Mouse (Mus musculus) forebrain, embryonic 14.5 days (tissue): Measurements from ENCODE around the gene Vnn3. TPM values are rescaled to one million over a fixed set of nuclear protein-coding genes. Genes with fewer than 3 reads are reported as not detected.
A peak's percentile ranks its signal among the peaks of the same experiment; 100 is the strongest.

Experiments used
- ATAC-seq: fragments of 200-750 bp; cut with Nextera tagmentation; 2 replicates; pipeline ENCODE4 v1.8.0; 2017; ENCODE audit warnings: mild to moderate bottlenecking, moderate library complexity
- DNase-seq: peaks from one replicate; pipeline ENCODE4 v3.0.0-alpha.2; 2015; ENCODE audit warnings: low spot score
- H3K27ac ChIP-seq: fragments of 300-500 bp; sonication (generic); 2 replicates; pipeline ENCODE4 v1.5.1; 2014; ENCODE audit warnings: low read depth, mild to moderate bottlenecking, control low read depth, low read length, moderate library complexity
- H3K27me3 ChIP-seq: fragments of 300-500 bp; sonication (generic); replicated peaks from 2 replicates; pipeline ENCODE4 v1.6.1; 2014; ENCODE audit warnings: low read length, control low read depth, mixed read lengths; ENCODE audit not compliant: control insufficient read depth, insufficient read depth
- H3K36me3 ChIP-seq: fragments of 300-500 bp; sonication (generic); 2 replicates; pipeline ENCODE4 v1.6.1; 2014; ENCODE audit warnings: low read length, control low read depth; ENCODE audit not compliant: control insufficient read depth, insufficient read depth
- H3K4me1 ChIP-seq: fragments of 300-500 bp; sonication (generic); 2 replicates; pipeline ENCODE4 v1.6.1; 2014; ENCODE audit warnings: antibody characterized with exemption, low read length, control low read depth; ENCODE audit not compliant: control insufficient read depth, insufficient read depth
- H3K4me2 ChIP-seq: fragments of 300-500 bp; sonication (generic); 2 replicates; pipeline ENCODE4 v1.6.1; 2014; ENCODE audit warnings: mild to moderate bottlenecking, control low read depth, low read length
- H3K4me3 ChIP-seq: fragments of 300-500 bp; sonication (generic); 2 replicates; pipeline ENCODE4 v1.5.1; 2014; ENCODE audit warnings: low read depth, low read length, control low read depth
- H3K9ac ChIP-seq: fragments of 300-500 bp; sonication (generic); 2 replicates; pipeline ENCODE4 v1.6.1; 2014; ENCODE audit warnings: mild to moderate bottlenecking, low read length, control low read depth, moderate library complexity
- H3K9me3 ChIP-seq: fragments of 300-500 bp; sonication (generic); replicated peaks from 2 replicates; pipeline ENCODE4 v1.6.1; 2016; ENCODE audit warnings: low read length, control low read depth, mixed read lengths; ENCODE audit not compliant: control insufficient read depth
- WGBS: fragments of 180-500 bp; shearing (Covaris S2); extraction: QIAGEN DNeasy Blood & Tissue Kit; methylation state at CpG from one replicate; pipeline ENCODE4 v1.1.7; 2014; 5-methylcytosine and 5-hydroxymethylcytosine counted together
- polyA plus RNA-seq: library from polyadenylated mRNA; unstranded; fragments of >200 nt; fragmentation: Nextera tagmentation; extraction: Ambion mirVana; gene quantifications from 2 replicates; pipeline ENCODE4 v1.2.1, GENCODE M21; 2014

Vnn3 gene
- polyA plus RNA-seq, 1 experiment from 2014 or later, result not detected

DNA sequence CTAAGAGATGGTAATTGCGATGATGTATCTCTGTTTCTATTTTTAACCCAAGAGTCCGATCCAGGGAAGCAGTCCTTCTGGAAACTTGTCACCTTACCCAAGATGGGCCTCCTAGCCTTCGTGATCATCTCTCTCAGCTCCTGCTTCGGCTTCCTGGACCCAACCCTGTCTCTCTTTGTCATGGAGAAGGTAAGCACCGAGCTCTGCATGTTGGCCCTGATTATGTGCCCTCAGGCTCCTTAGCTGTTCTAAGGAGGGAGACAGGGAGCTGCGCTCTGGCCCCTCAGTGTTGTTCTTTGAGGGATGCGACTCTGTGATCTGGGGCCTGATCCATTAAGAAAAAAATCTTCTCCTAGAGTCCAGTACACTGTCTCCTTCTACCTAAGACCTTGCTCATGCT lies 35.0 kb upstream of the Vnn3 start:
- no peak for ATAC-seq
- H3K36me3 ChIP-seq, result peaks cover 39% of the 10 kb centered on the region
- H3K4me1 ChIP-seq, result no peaks in the 10 kb centered on the region
- H3K9me3 ChIP-seq, result no peaks in the 10 kb centered on the region
- H3K4me2 ChIP-seq, result no peak overlapping the region
- no peak overlapping the region for H3K27ac ChIP-seq
- 90% methylated on average over 7 of the region's 7 CpGs for WGBS
- no peaks in the 10 kb centered on the region for H3K27me3 ChIP-seq
- H3K4me3 ChIP-seq, result no peak overlapping the region
- DNase-seq, result no peak
- H3K9ac ChIP-seq, result no peak overlapping the region

- Histone ChIP-seq H3K36me3 (peaks cover 49% of the 10 kb centered on the region), H3K27me3 (no peaks in the 10 kb centered on the region), H3K9ac (no peak overlapping the region), H3K4me3 (no peak overlapping the region), H3K4me2 (no peak overlapping the region), H3K4me1 (no peaks in the 10 kb centered on the region), H3K27ac (no peak overlapping the region), H3K9me3 (no peaks in the 10 kb centered on the region)
- DNase-seq (no peak), ATAC-seq (no peak)
- WGBS, result 93% methylated on average over 7 of the region's 7 CpGs
Measured at GRCm38 (mm10) chr10:23826516-23826915, 24.7 kb upstream of the Vnn3 start.

DNA sequence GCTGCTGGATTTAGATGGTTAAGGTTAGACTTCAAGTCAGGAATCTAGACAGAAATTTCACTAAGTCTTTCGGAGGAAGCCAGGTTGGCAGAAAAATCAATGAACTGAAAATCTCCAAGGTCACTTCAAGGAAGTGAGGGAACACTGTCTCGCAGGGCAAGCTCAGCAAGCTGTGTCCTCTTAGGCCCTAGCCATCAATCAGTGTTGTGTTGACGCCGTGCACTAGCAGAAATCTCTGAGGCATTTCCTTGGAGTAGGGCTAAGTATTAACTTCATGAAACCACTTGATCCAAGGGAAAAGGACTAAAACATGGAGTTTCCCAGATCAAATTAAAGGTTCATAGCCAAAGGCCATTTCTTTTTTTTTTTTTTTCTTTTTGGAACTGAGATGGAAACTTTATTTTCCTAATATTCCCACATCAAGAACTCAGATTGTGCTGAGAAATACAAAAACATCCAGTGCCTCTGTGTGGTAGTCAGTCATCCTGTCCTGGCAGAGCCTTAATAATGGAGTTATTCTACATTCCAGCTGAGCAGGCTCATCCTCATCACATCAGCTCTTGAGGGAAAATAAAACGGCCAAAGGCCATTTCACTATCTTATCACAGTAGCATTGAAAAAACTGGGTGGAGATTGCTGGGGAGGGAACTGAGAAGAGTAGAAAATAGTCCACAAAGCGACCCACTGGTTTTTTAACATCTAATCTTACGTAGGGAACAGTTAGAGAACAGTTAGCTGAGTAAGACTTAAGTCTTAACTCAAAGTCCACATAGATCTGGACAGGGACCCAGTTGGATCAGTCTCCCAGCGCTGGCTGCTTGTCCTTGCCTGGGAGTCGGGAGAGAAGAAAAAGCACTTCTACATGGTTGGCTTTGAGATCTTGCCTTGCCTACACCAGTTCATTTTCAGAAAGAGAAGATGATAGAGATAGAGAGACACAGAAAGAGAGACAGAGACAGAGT lies 15.0 kb upstream of the Vnn3 start:
- Histone ChIP-seq H3K4me1 (no peaks in the 10 kb centered on the region), H3K27ac (no peak overlapping the region), H3K4me3 (no peak overlapping the region), H3K9ac (no peak overlapping the region), H3K27me3 (no peaks in the 10 kb centered on the region), H3K4me2 (no peak overlapping the region), H3K36me3 (no peaks in the 10 kb centered on the region), H3K9me3 (no peaks in the 10 kb centered on the region)
- DNase-seq (no peak), ATAC-seq (no peak)
- WGBS, result 89% methylated on average over 9 of the region's 9 CpGs

DNA sequence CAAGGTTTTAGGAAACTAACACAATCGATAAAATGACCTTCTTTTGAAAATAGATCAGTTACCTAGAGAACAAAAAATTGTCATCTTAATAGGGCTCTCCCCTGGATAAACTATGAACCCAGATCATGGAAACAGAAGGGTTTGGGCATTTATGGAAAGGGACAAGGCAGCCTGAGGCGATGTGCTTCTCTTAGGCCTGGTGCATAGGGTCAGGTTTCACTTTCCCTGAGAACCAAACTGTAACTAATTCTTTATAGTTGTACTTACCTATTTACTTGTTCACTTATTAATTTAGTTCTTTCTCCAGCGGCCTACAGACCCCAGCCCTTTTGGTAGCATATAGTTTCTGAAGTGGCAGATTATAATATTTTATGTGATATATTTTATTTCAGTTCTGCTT lies 14.1 kb upstream of the Vnn3 start:
- ATAC-seq, result no peak
- DNase-seq, result no peak

DNA sequence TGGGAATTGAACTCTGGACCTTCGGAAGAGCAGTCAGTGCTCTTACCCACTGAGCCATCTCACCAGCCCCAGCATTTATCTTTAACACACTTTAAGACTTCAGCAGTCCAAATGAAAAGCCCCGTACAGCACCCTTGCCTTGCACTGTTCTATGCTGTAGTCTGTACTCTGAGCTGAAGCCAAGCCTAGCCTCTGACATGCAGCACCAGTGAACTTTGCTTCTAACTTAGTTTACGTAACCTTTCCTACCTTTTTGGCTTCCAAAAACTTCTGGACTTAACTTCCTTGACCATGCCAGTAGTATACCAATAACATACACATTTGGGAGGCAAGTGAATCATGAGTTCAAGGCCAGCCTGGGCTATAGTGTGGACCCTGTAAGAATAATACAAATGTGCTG lies 12.4 kb upstream of the Vnn3 start:
- H3K27me3 ChIP-seq, result no peaks in the 10 kb centered on the region
- no peak overlapping the region for H3K4me3 ChIP-seq
- H3K27ac ChIP-seq, result no peak overlapping the region
- no peak overlapping the region for H3K4me2 ChIP-seq
- ATAC-seq (no peak), DNase-seq (no peak)
- H3K9ac ChIP-seq, result no peak overlapping the region
- H3K4me1 ChIP-seq, result no peaks in the 10 kb centered on the region
- WGBS, result 92% methylated on average over 3 of the region's 3 CpGs
- no peaks in the 10 kb centered on the region for H3K9me3 ChIP-seq
- H3K36me3 ChIP-seq, result no peaks in the 10 kb centered on the region

More for the DNA sequence above, 14.1 kb upstream of the Vnn3 start:
- Histone ChIP-seq H3K27ac (no peak overlapping the region), H3K27me3 (no peaks in the 10 kb centered on the region), H3K9me3 (no peaks in the 10 kb centered on the region), H3K36me3 (no peaks in the 10 kb centered on the region), H3K4me3 (no peak overlapping the region), H3K4me1 (no peaks in the 10 kb centered on the region), H3K9ac (no peak overlapping the region), H3K4me2 (no peak overlapping the region)
- WGBS, result 89% methylated on average over 3 of the region's 3 CpGs

DNA sequence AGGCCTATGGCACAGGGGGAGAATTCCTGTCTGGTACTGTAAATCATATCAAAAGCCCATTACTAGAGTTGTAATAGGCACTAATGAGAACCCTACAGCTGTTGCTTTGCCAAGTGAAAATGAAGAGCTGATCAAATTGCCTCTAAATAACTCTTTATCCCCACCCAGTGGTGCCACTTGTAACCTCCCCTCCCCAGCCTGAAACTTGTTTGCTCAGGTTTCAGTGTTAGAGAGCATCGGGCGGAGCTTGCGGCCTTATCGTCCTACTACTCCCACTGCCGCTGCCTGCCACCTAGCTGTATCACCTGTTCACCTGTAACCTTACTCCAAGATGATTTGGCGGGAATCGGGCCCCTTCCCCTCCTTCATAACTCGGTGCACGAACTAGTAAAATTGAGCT lies 11.9 kb upstream of the Vnn3 start:
- 56% methylated on average over 9 of the region's 9 CpGs for WGBS
- no peak for ATAC-seq
- Histone ChIP-seq H3K4me1 (no peaks in the 10 kb centered on the region), H3K36me3 (no peaks in the 10 kb centered on the region), H3K9me3 (no peaks in the 10 kb centered on the region), H3K4me3 (no peak overlapping the region), H3K27ac (no peak overlapping the region), H3K4me2 (no peak overlapping the region), H3K9ac (no peak overlapping the region), H3K27me3 (no peaks in the 10 kb centered on the region)
- peak; percentile 5 for DNase-seq

GRCm38 (mm10) chr10:23840496-23840895 lies 10.8 kb upstream of the Vnn3 start:
- ATAC-seq, result no peak
- no peak overlapping the region for H3K9ac ChIP-seq
- H3K4me1 ChIP-seq, result no peaks in the 10 kb centered on the region
- 77% methylated on average over 4 of the region's 4 CpGs for WGBS
- H3K4me3 ChIP-seq, result no peak overlapping the region
- no peak overlapping the region for H3K27ac ChIP-seq
- no peaks in the 10 kb centered on the region for H3K27me3 ChIP-seq
- DNase-seq, result no peak
- no peaks in the 10 kb centered on the region for H3K9me3 ChIP-seq
- H3K4me2 ChIP-seq, result no peak overlapping the region
- H3K36me3 ChIP-seq, result no peaks in the 10 kb centered on the region

DNA sequence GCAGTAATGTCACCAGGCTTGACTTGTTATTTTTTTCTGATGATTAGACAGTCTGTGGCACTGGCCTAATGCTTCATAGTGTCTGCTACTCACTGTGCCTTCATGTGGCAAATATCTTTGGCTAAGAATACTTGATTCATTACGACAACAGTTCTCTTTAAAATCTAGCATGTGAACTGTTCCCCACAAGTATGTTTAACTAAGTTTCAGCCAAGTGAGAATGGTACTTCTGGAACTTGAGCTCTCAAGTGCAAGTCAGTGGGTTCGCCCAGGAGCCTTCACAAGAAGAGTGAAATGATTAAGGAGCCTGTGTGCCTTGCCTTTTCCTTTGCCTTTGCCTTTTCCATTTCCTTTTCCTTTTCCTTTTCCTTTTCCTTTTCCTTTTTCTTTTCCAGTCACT lies 834 bp downstream of the Vnn3 start:
- no peak for ATAC-seq
- WGBS, result 80% methylated on average over 2 of the region's 2 CpGs
- H3K27me3 ChIP-seq, result no peaks in the 10 kb centered on the region
- DNase-seq, result no peak
- H3K36me3 ChIP-seq, result no peaks in the 10 kb centered on the region
- H3K4me1 ChIP-seq, result no peaks in the 10 kb centered on the region
- no peak overlapping the region for H3K27ac ChIP-seq
- no peak overlapping the region for H3K4me2 ChIP-seq
- no peak overlapping the region for H3K9ac ChIP-seq
- no peaks in the 10 kb centered on the region for H3K9me3 ChIP-seq
- no peak overlapping the region for H3K4me3 ChIP-seq
